In the genomic region with DNA sequence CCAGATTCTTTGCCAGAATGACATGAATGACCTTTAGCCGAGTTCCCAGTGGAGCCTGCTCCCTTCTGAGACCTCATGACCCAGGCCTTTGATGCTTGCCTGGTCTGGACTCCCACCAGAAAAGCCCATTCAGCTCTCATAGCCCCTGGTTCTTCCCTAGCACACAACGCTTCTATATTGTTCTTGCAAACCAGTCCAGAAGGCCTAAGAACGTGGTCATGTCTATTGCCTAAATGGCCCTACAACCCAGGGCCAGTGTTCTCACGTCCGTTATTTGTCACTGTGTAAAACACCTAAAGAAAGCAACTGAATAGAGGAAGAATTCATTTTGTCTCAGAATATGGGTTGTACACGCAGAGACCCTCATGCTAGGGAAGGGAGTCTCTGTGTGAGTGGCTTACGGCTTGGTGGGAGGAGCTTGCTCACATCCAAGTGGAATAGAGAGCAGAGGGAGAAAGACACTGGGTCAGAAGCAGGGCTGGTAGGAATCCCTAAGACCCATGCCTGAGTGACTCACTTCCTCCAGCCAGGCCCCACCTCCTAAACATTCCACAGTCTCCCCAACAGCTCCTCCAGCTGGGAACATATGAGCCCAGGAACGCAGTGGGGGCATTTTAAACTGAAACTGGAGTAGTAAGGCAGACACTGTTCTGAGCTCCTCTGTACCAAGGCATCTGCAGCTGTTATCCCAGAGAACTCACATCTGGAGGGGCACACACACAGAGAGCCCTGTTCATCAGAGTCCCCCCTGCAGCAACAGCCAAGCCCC, we compare ENCODE assay signal across 8 mouse cellular contexts.
DNase-seq lines count a peak whose midpoint lies in the region; ATAC-seq lines count a peak whose summit lies in the region.

No protein-coding gene starts in this region.

- peak; percentile 82 for DNase-seq in forelimb bud, embryonic 11.5 days (ENCODE audit: low read depth, low spot score)
- DNase-seq in kidney, adult 8-10 months = peak; percentile 12 to 18
- peak; percentile 75 for DNase-seq in mesoderm, embryonic 11.5 days (ENCODE audit: low read depth, low spot score)
- DNase-seq in right cerebral cortex, adult 2 months (ENCODE audit: low spot score in 2 of 2) = no peak
- no peak for DNase-seq in thymus, postnatal 0 days (ENCODE audit: low spot score)

- no peaks in the 10 kb centered on the region for H3K27me3 ChIP-seq in hindbrain, embryonic 12.5 days
- no peaks in the 10 kb centered on the region for H3K27me3 ChIP-seq in hindbrain, embryonic 13.5 days

- 45% methylated on average over 8 of the region's 8 CpGs for WGBS in hindbrain, embryonic 12.5 days
- 43% methylated on average over 8 of the region's 8 CpGs for WGBS in hindbrain, embryonic 13.5 days

- no peak overlapping the region for H3K4me3 ChIP-seq in hindbrain, embryonic 12.5 days
- no peak overlapping the region for H3K4me3 ChIP-seq in hindbrain, embryonic 13.5 days

- no peaks in the 10 kb centered on the region for H3K9me3 ChIP-seq in hindbrain, embryonic 12.5 days (replicated peaks)
- no peaks in the 10 kb centered on the region for H3K9me3 ChIP-seq in hindbrain, embryonic 13.5 days

- ATAC-seq in hindbrain, embryonic 12.5 days (ENCODE audit: low FRiP score) = no peak
- no peak for ATAC-seq in hindbrain, embryonic 13.5 days (ENCODE audit: low FRiP score)
- no peak for ATAC-seq in monocyte, adult 5-6 weeks (replicated peaks; ENCODE audit: insufficient number of reproducible peaks, low FRiP score, low TSS enrichment, poor library complexity, severe bottlenecking)

- no peak overlapping the region for H3K9ac ChIP-seq in hindbrain, embryonic 12.5 days
- no peak overlapping the region for H3K9ac ChIP-seq in hindbrain, embryonic 13.5 days

- H3K27ac ChIP-seq in hindbrain, embryonic 12.5 days = peak overlapping the region; percentile 57
- H3K27ac ChIP-seq in hindbrain, embryonic 13.5 days = no peak overlapping the region

- no peak overlapping the region for H3K4me2 ChIP-seq in hindbrain, embryonic 12.5 days (replicated peaks)
- no peak overlapping the region for H3K4me2 ChIP-seq in hindbrain, embryonic 13.5 days

- H3K36me3 ChIP-seq in hindbrain, embryonic 12.5 days = no peaks in the 10 kb centered on the region
- no peaks in the 10 kb centered on the region for H3K36me3 ChIP-seq in hindbrain, embryonic 13.5 days

- H3K4me1 ChIP-seq in hindbrain, embryonic 12.5 days = peaks cover 9% of the 10 kb centered on the region
- H3K4me1 ChIP-seq in hindbrain, embryonic 13.5 days (replicated peaks) = peaks cover 11% of the 10 kb centered on the region

Comparison
In these comparisons a context has a peak if more than half of its experiments do, and no peak if none do; other contexts are left out.
1. DNase-seq: peak in forelimb bud, embryonic 11.5 days (single experiment), kidney, adult 8-10 months (2 of 2) and mesoderm, embryonic 11.5 days (single experiment); none in right cerebral cortex, adult 2 months (0 of 2) and thymus, postnatal 0 days (single experiment).